Mouse (Mus musculus): ENCODE results near the gene Fry. TPM values are rescaled to one million over a fixed set of nuclear protein-coding genes. Genes with fewer than 3 reads are reported as not detected.

Fry gene
- total RNA-seq (2014; fragmentation: Nextera tagmentation), result 25.0 and 26.7 TPM in 2 replicates
- total RNA-seq (2017), result 15.4 and 18.4 TPM in 2 replicates

- peak; percentile 75 for ATAC-seq (replicated peaks; ENCODE audit: poor library complexity, severe bottlenecking)
These were observed at the start of gene Fry for GRCm38 (mm10) chr5:150118455-150119241. Gene Fry, plus strand, starts transcription at chr5:150118645.

GRCm38 (mm10) chr5:150070086-150070485 lies 48.4 kb upstream of the Fry start:
- no peak for ATAC-seq (replicated peaks; ENCODE audit: poor library complexity, severe bottlenecking)

GRCm38 (mm10) chr5:150071738-150072137 lies 46.7 kb upstream of the Fry start:
- ATAC-seq (replicated peaks; ENCODE audit: poor library complexity, severe bottlenecking), result no peak

- no peak for ATAC-seq (replicated peaks; ENCODE audit: poor library complexity, severe bottlenecking)
These were observed 38.3 kb upstream of the Fry start for GRCm38 (mm10) chr5:150079866-150080797.

GRCm38 (mm10) chr5:150082696-150083095 lies 35.7 kb upstream of the Fry start:
- no peak for ATAC-seq (replicated peaks; ENCODE audit: poor library complexity, severe bottlenecking)

GRCm38 (mm10) chr5:150083190-150083589 lies 35.3 kb upstream of the Fry start:
- ATAC-seq (replicated peaks; ENCODE audit: poor library complexity, severe bottlenecking), result no peak

GRCm38 (mm10) chr5:150097620-150098019 lies 20.8 kb upstream of the Fry start:
- ATAC-seq (replicated peaks; ENCODE audit: poor library complexity, severe bottlenecking), result peak; percentile 97

- no peak for ATAC-seq (replicated peaks; ENCODE audit: poor library complexity, severe bottlenecking)
These were observed 19.7 kb upstream of the Fry start for GRCm38 (mm10) chr5:150098754-150099153.

- peak; percentile 59; the same call in 1 of the 2 replicates for ATAC-seq (replicated peaks; ENCODE audit: poor library complexity, severe bottlenecking)
These were observed 16.7 kb upstream of the Fry start for GRCm38 (mm10) chr5:150101789-150102188.

GRCm38 (mm10) chr5:150106358-150106757 lies 12.1 kb upstream of the Fry start:
- ATAC-seq (replicated peaks; ENCODE audit: poor library complexity, severe bottlenecking), result no peak

- no peak for ATAC-seq (replicated peaks; ENCODE audit: poor library complexity, severe bottlenecking)
These were observed 7.2 kb upstream of the Fry start for GRCm38 (mm10) chr5:150111236-150111635.

GRCm38 (mm10) chr5:150114007-150114406 lies 4.4 kb upstream of the Fry start:
- ATAC-seq (replicated peaks; ENCODE audit: poor library complexity, severe bottlenecking), result peak; percentile 25

- ATAC-seq (replicated peaks; ENCODE audit: poor library complexity, severe bottlenecking), result no peak
These were observed 3.7 kb upstream of the Fry start for GRCm38 (mm10) chr5:150114778-150115177.

GRCm38 (mm10) chr5:150115271-150116092 lies 3.0 kb upstream of the Fry start:
- peak; percentile 7; the same call in 1 of the 2 replicates for ATAC-seq (replicated peaks; ENCODE audit: poor library complexity, severe bottlenecking)

GRCm38 (mm10) chr5:150116216-150116905 lies 2.1 kb upstream of the Fry start:
- peak; percentile 52 for ATAC-seq (replicated peaks; ENCODE audit: poor library complexity, severe bottlenecking)

GRCm38 (mm10) chr5:150116906-150117216 lies 1.6 kb upstream of the Fry start:
- ATAC-seq (replicated peaks; ENCODE audit: poor library complexity, severe bottlenecking), result no peak

- no peak for ATAC-seq (replicated peaks; ENCODE audit: poor library complexity, severe bottlenecking)
These were observed 356 bp upstream of the Fry start for GRCm38 (mm10) chr5:150118124-150118454.

GRCm38 (mm10) chr5:150120676-150121075 lies 2.2 kb downstream of the Fry start:
- ATAC-seq (replicated peaks; ENCODE audit: poor library complexity, severe bottlenecking), result no peak

GRCm38 (mm10) chr5:150122095-150122494 lies 3.6 kb downstream of the Fry start:
- peak; percentile 22 for ATAC-seq (replicated peaks; ENCODE audit: poor library complexity, severe bottlenecking)

- ATAC-seq (replicated peaks; ENCODE audit: poor library complexity, severe bottlenecking), result no peak
These were observed 4.1 kb downstream of the Fry start for GRCm38 (mm10) chr5:150122571-150122970.

All from granulocyte monocyte progenitor cell, adult 5-6 weeks (primary cell).